Mouse (Mus musculus) brain, embryonic 14.5 days (tissue): Measurements from ENCODE around the gene Senp5.

Source experiments
- CTCF ChIP-seq: fragments of 200-500 bp; IDR thresholded peaks from 2 replicates; pipeline ENCODE4 v1.5.1; 2012; ENCODE audit warnings: inconsistent platforms, mild to moderate bottlenecking, moderate library complexity, borderline replicate concordance; ENCODE audit not compliant: insufficient read depth, insufficient read length; ENCODE audit errors: extremely low read depth
- POLR2A ChIP-seq: fragments of 200-500 bp; IDR thresholded peaks from 2 replicates; pipeline ENCODE4 v1.6.1; 2012; ENCODE audit warnings: mild to moderate bottlenecking, inconsistent platforms, borderline replicate concordance; ENCODE audit not compliant: poor library complexity, insufficient read depth, insufficient read length, severe bottlenecking; ENCODE audit errors: extremely low read depth

DNA sequence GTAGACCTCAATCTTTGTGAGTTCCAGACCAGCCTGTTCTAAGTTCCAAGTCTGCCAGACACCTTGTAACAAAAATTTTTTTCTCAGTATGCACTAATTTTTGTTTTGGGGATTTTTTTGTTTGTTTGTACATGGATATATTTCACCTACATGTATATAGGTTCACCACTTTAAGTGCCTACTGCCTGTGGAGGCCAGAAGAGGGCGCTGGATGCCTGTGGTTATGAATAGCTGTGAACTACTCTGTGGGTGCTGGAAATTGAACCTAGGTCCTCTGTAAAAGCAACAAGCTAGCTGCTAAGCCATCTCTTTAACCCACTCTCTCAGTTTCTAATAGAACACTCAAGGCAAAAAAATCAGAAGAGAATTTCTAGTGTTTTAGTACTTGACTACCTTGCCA is 11.0 kb downstream of the Senp5 start:
- TF ChIP-seq CTCF: no peak
- no peak for TF ChIP-seq POLR2A
